Mouse (Mus musculus) spleen, adult 2 months (tissue): ENCODE data around the gene Vdac1.

Experiments used
- CTCF ChIP-seq: fragments of 200-500 bp; IDR thresholded peaks from 2 replicates; pipeline ENCODE4 v1.5.1; 2011; ENCODE audit warnings: mild to moderate bottlenecking, inconsistent platforms; ENCODE audit not compliant: insufficient read depth, insufficient read length, insufficient replicate concordance; ENCODE audit errors: extremely low read depth
- POLR2A ChIP-seq: fragments of 200-500 bp; IDR thresholded peaks from 2 replicates; pipeline ENCODE4 v1.6.1; 2011; ENCODE audit warnings: low read depth, low read length, inconsistent platforms

DNA sequence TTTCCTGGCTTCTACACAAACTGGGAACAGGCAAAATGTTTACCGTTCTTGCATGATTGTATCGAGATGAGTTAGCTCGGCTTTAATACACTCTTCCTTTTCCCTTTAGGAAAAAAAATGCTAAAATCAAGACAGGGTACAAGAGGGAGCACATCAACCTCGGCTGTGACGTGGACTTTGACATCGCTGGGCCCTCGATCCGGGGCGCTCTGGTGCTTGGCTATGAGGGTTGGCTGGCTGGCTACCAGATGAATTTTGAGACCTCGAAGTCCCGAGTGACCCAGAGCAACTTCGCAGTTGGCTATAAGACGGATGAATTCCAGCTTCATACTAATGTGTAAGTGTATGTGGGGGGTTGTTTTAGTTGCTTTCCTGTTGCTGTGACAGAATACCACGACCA lies 23.1 kb downstream of the Vdac1 start:
- TF ChIP-seq CTCF, result no peak
- no peak for TF ChIP-seq POLR2A
